8 mouse cellular contexts compared by ENCODE assay signal in the genomic region with DNA sequence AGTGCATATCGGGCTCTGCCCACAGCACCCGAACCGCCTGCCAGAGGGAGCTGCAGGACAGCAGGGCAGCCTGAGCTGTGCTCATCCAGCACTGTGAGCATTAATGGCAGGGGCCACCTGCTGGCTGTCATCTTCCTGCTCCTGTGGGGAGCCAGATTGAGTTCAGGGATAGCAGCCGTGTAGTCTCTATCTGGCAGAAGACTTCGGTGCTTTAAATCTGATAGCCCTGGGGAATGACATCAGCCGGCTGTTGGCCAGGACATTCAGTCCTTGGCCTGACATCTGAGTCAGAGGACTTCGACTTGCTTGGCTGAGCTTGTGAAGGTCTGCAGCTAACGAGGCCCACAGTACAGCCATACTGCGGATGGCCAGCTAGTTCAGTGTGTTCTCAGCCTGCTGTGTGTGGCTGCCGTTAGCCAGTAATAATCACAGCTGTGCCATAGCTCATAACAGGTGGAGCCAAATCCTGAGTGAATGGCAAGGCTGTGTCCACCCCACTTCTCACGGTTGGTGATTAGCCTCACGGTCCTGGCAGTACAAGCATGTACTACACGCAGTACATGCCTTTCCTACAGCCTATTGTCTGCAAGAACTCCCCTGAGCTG. TPM values are rescaled to one million over a fixed set of nuclear protein-coding genes. Genes with fewer than 3 reads are reported as not detected.
DNase-seq lines count a peak whose midpoint lies in the region; ATAC-seq lines count a peak whose summit lies in the region.

No protein-coding gene starts in this region.

- peak; percentile 63 for DNase-seq in embryo, embryonic 10 days (ENCODE audit: low spot score)
- DNase-seq in embryo, embryonic 10.5 days (ENCODE audit: low spot score): no peak
- peak; percentile 79 to 87 for DNase-seq in cerebellum, postnatal 10 days
- peak; percentile 97 for DNase-seq in gastrocnemius, postnatal 25 days
- DNase-seq in intestine, embryonic 14.5 days (ENCODE audit: low spot score): peak; percentile 60
- DNase-seq in liver, embryonic 13.5 days: no peak
- no peak for DNase-seq in right cerebral cortex, postnatal 14 days

- 47% methylated on average over 13 of the region's 13 CpGs for WGBS in intestine, embryonic 14.5 days
- 66% methylated on average over 13 of the region's 13 CpGs for WGBS in liver, embryonic 13.5 days (ENCODE audit: insufficient replicate concordance)
- WGBS in neural tube, embryonic 15.5 days: 29% methylated on average over 13 of the region's 13 CpGs

- peak overlapping the region; percentile 16; the same call in 1 of the 2 replicates for H3K27ac ChIP-seq in intestine, embryonic 14.5 days (ENCODE audit: low read depth)
- H3K27ac ChIP-seq in liver, embryonic 13.5 days: 0 out of 2 replicates have a peak overlapping the region, but pooled peaks have one; percentile 5
- peak overlapping the region; percentile 15; the same call in 1 of the 2 replicates for H3K27ac ChIP-seq in neural tube, embryonic 15.5 days (replicated peaks)

- no peak overlapping the region for H3K9ac ChIP-seq in intestine, embryonic 14.5 days (ENCODE audit: low read length)
- no peak overlapping the region for H3K9ac ChIP-seq in liver, embryonic 13.5 days
- no peak overlapping the region for H3K9ac ChIP-seq in neural tube, embryonic 15.5 days (replicated peaks)

- ATAC-seq in intestine, embryonic 14.5 days (replicated peaks; ENCODE audit: low FRiP score, low TSS enrichment, low read depth): peak; percentile 82
- ATAC-seq in liver, embryonic 13.5 days (ENCODE audit: low read depth): peak; percentile 21; the same call in 1 of the 2 replicates
- peak; percentile 69 for ATAC-seq in neural tube, embryonic 15.5 days (ENCODE audit: low FRiP score)

- no peaks in the 10 kb centered on the region for H3K27me3 ChIP-seq in intestine, embryonic 14.5 days (replicated peaks; ENCODE audit: control insufficient read depth, insufficient read depth, low read length)
- H3K27me3 ChIP-seq in liver, embryonic 13.5 days: peaks cover 10% of the 10 kb centered on the region; the same call in 1 of the 2 replicates
- no peaks in the 10 kb centered on the region for H3K27me3 ChIP-seq in neural tube, embryonic 15.5 days (replicated peaks)

- H3K36me3 ChIP-seq in intestine, embryonic 14.5 days (ENCODE audit: control insufficient read depth, insufficient read depth, low read length): no peaks in the 10 kb centered on the region
- no peaks in the 10 kb centered on the region for H3K36me3 ChIP-seq in liver, embryonic 13.5 days
- no peaks in the 10 kb centered on the region for H3K36me3 ChIP-seq in neural tube, embryonic 15.5 days

- no peaks in the 10 kb centered on the region for H3K4me1 ChIP-seq in intestine, embryonic 14.5 days (replicated peaks; ENCODE audit: control insufficient read depth, insufficient read depth, low read length)
- peaks cover 57% of the 10 kb centered on the region for H3K4me1 ChIP-seq in liver, embryonic 13.5 days (replicated peaks)
- H3K4me1 ChIP-seq in neural tube, embryonic 15.5 days: peaks cover 14% of the 10 kb centered on the region

- no peak overlapping the region for H3K4me3 ChIP-seq in intestine, embryonic 14.5 days (ENCODE audit: low read depth, low read length)
- no peak overlapping the region for H3K4me3 ChIP-seq in liver, embryonic 13.5 days (replicated peaks)
- H3K4me3 ChIP-seq in neural tube, embryonic 15.5 days (replicated peaks): no peak overlapping the region

- H3K4me2 ChIP-seq in intestine, embryonic 14.5 days (ENCODE audit: low read length): no peak overlapping the region
- H3K4me2 ChIP-seq in liver, embryonic 13.5 days: no peak overlapping the region
- no peak overlapping the region for H3K4me2 ChIP-seq in neural tube, embryonic 15.5 days

- no peaks in the 10 kb centered on the region for H3K9me3 ChIP-seq in intestine, embryonic 14.5 days (ENCODE audit: control insufficient read depth, low read length)
- no peaks in the 10 kb centered on the region for H3K9me3 ChIP-seq in liver, embryonic 13.5 days (replicated peaks)
- H3K9me3 ChIP-seq in neural tube, embryonic 15.5 days (replicated peaks): no peaks in the 10 kb centered on the region

RNA-seq across cellular contexts. Expression of a gene that starts 35.7 kb away (rescaled TPM):
- total RNA-seq in gastrocnemius, postnatal 25 days (2021): under 1 TPM; 0.51 to 0.54 TPM
- 61.7 and 63.7 TPM in 2 replicates for polyA plus RNA-seq in intestine, embryonic 14.5 days (2014; fragmentation: Nextera tagmentation; extraction: Ambion mirVana)
- 107 and 133 TPM in 2 replicates for polyA plus RNA-seq in liver, embryonic 13.5 days (2015; fragmentation: Nextera tagmentation; extraction: Ambion mirVana)
- 8.7 and 19.6 TPM in 2 replicates for polyA plus RNA-seq in neural tube, embryonic 15.5 days (2015; fragmentation: Nextera tagmentation; extraction: Ambion mirVana)

RNA-seq across cellular contexts. Expression of a gene that starts 53.5 kb away (rescaled TPM):
- total RNA-seq in gastrocnemius, postnatal 25 days (2021): 1 to 10 TPM in 1 of 2 experiments, under 1 TPM in 1; 0.94 to 2.5 TPM
- 34.8 and 37.3 TPM in 2 replicates for polyA plus RNA-seq in intestine, embryonic 14.5 days (2014; fragmentation: Nextera tagmentation; extraction: Ambion mirVana)
- 9.7 and 11.3 TPM in 2 replicates for polyA plus RNA-seq in liver, embryonic 13.5 days (2015; fragmentation: Nextera tagmentation; extraction: Ambion mirVana)
- 4.7 and 5.5 TPM in 2 replicates for polyA plus RNA-seq in neural tube, embryonic 15.5 days (2015; fragmentation: Nextera tagmentation; extraction: Ambion mirVana)

Comparison
In these comparisons a context has a peak if more than half of its experiments do, and no peak if none do; other contexts are left out.
1. DNase-seq: peak in embryo, embryonic 10 days (single experiment), cerebellum, postnatal 10 days (2 of 2), gastrocnemius, postnatal 25 days (single experiment) and intestine, embryonic 14.5 days (single experiment); none in embryo, embryonic 10.5 days (single experiment), liver, embryonic 13.5 days (single experiment) and right cerebral cortex, postnatal 14 days (single experiment).
2. ATAC-seq: peak in every context shown above with its lines; median percentile 82 in intestine, embryonic 14.5 days; 69 in neural tube, embryonic 15.5 days; 21 in liver, embryonic 13.5 days.
3. Peak in every context shown above with its lines, with median percentiles within 50 percentile points of each other: H3K27ac ChIP-seq.